Mouse (Mus musculus) neural tube, embryonic 15.5 days (tissue): ENCODE data around the gene Ten1. TPM values are rescaled to one million over a fixed set of nuclear protein-coding genes. Genes with fewer than 3 reads are reported as not detected.

Source experiments
- ATAC-seq: fragments of 200-750 bp; cut with Nextera tagmentation; 2 replicates; pipeline ENCODE4 v1.8.0; 2017; ENCODE audit warnings: mild to moderate bottlenecking, moderate TSS enrichment, moderate library complexity; ENCODE audit not compliant: low FRiP score
- H3K27ac ChIP-seq: fragments of 300-500 bp; sonication (generic); replicated peaks from 2 replicates; pipeline ENCODE4 v1.5.1; 2015; ENCODE audit warnings: mild to moderate bottlenecking, inconsistent platforms
- H3K27me3 ChIP-seq: fragments of 300-500 bp; sonication (generic); replicated peaks from 2 replicates; pipeline ENCODE4 v1.6.1; 2015; ENCODE audit warnings: inconsistent platforms
- H3K36me3 ChIP-seq: fragments of 300-500 bp; sonication (generic); 2 replicates; pipeline ENCODE4 v1.6.1; 2015; ENCODE audit warnings: inconsistent platforms
- H3K4me1 ChIP-seq: fragments of 300-500 bp; sonication (generic); 2 replicates; pipeline ENCODE4 v1.6.1; 2015; ENCODE audit warnings: inconsistent platforms
- H3K4me2 ChIP-seq: fragments of 300-500 bp; sonication (generic); 2 replicates; pipeline ENCODE4 v1.6.1; 2015; ENCODE audit warnings: inconsistent platforms, mild to moderate bottlenecking, moderate library complexity
- H3K4me3 ChIP-seq: fragments of 300-500 bp; sonication (generic); replicated peaks from 2 replicates; pipeline ENCODE4 v1.5.1; 2015; ENCODE audit warnings: mild to moderate bottlenecking, inconsistent platforms
- H3K9ac ChIP-seq: fragments of 300-500 bp; sonication (generic); replicated peaks from 2 replicates; pipeline ENCODE4 v1.6.1; 2015; ENCODE audit warnings: mild to moderate bottlenecking, inconsistent platforms
- H3K9me3 ChIP-seq: fragments of 300-500 bp; sonication (generic); replicated peaks from 2 replicates; pipeline ENCODE4 v1.6.1; 2016; ENCODE audit warnings: inconsistent platforms
- WGBS: fragments of 180-500 bp; shearing (Covaris S2); methylation state at CpG from one replicate; pipeline ENCODE4 v1.1.7; 2015; ENCODE audit warnings: mixed read lengths; 5-methylcytosine and 5-hydroxymethylcytosine counted together
- polyA plus RNA-seq: library from polyadenylated mRNA; unstranded; fragments of >200 nt; fragmentation: Nextera tagmentation; extraction: Ambion mirVana; gene quantifications from 2 replicates; pipeline ENCODE4 v1.2.1, GENCODE M21; 2015

The Ten1 gene
- polyA plus RNA-seq, 1 experiment from 2014 or later: 93.5 TPM

- Histone ChIP-seq H3K4me1 (no peaks in the 10 kb centered on the region), H3K27me3 (no peaks in the 10 kb centered on the region), H3K4me2 (no peak overlapping the region), H3K36me3 (peaks cover 80% of the 10 kb centered on the region), H3K9ac (no peak overlapping the region), H3K4me3 (no peak overlapping the region), H3K9me3 (no peaks in the 10 kb centered on the region), H3K27ac (no peak overlapping the region)
- no peak for ATAC-seq
- 93% methylated on average over 22 of the region's 22 CpGs for WGBS
Observed at GRCm38 (mm10) chr11:116174775-116175448, 23.7 kb upstream of the Ten1 start.

- Histone ChIP-seq H3K4me1 (no peaks in the 10 kb centered on the region), H3K9me3 (no peaks in the 10 kb centered on the region), H3K36me3 (peaks cover 91% of the 10 kb centered on the region), H3K27me3 (no peaks in the 10 kb centered on the region), H3K4me2 (no peak overlapping the region), H3K27ac (no peak overlapping the region), H3K9ac (no peak overlapping the region), H3K4me3 (no peak overlapping the region)
- ATAC-seq: no peak
- WGBS: 88% methylated on average over 7 of the region's 7 CpGs
Observed at GRCm38 (mm10) chr11:116176010-116176409, 22.6 kb upstream of the Ten1 start.

- 91% methylated on average over 20 of the region's 20 CpGs for WGBS
- no peaks in the 10 kb centered on the region for H3K27me3 ChIP-seq
- no peak overlapping the region for H3K27ac ChIP-seq
- no peak overlapping the region for H3K4me2 ChIP-seq
- H3K4me3 ChIP-seq: no peak overlapping the region
- ATAC-seq: no peak
- H3K9ac ChIP-seq: no peak overlapping the region
- H3K4me1 ChIP-seq: no peaks in the 10 kb centered on the region
- H3K9me3 ChIP-seq: no peaks in the 10 kb centered on the region
- H3K36me3 ChIP-seq: peaks cover 88% of the 10 kb centered on the region
Observed at GRCm38 (mm10) chr11:116178411-116179121, 20.1 kb upstream of the Ten1 start.

- WGBS: 80% methylated on average over 3 of the region's 3 CpGs
- no peak for ATAC-seq
- peak overlapping the region; percentile 48; the same call in 1 of the 2 replicates for H3K27ac ChIP-seq
- H3K27me3 ChIP-seq: no peaks in the 10 kb centered on the region
- no peak overlapping the region for H3K4me3 ChIP-seq
- no peak overlapping the region for H3K9ac ChIP-seq
- peaks cover 65% of the 10 kb centered on the region for H3K36me3 ChIP-seq
- H3K4me2 ChIP-seq: no peak overlapping the region
- H3K9me3 ChIP-seq: no peaks in the 10 kb centered on the region
- peaks cover 16% of the 10 kb centered on the region for H3K4me1 ChIP-seq
Observed at GRCm38 (mm10) chr11:116185836-116186235, 12.8 kb upstream of the Ten1 start.

GRCm38 (mm10) chr11:116186360-116186759, 12.3 kb upstream of the Ten1 start:
- Histone ChIP-seq H3K36me3 (peaks cover 68% of the 10 kb centered on the region), H3K9ac (no peak overlapping the region; the same call in 1 of the 2 replicates), H3K4me1 (peaks cover 16% of the 10 kb centered on the region), H3K9me3 (no peaks in the 10 kb centered on the region), H3K4me2 (no peak overlapping the region), H3K4me3 (no peak overlapping the region), H3K27ac (peak overlapping the region; percentile 48; the same call in 1 of the 2 replicates), H3K27me3 (no peaks in the 10 kb centered on the region)
- WGBS: 90% methylated on average over 11 of the region's 11 CpGs
- no peak for ATAC-seq

GRCm38 (mm10) chr11:116187226-116187930, 11.3 kb upstream of the Ten1 start:
- Histone ChIP-seq H3K4me1 (peaks cover 16% of the 10 kb centered on the region), H3K4me2 (no peak overlapping the region), H3K27me3 (no peaks in the 10 kb centered on the region), H3K27ac (peak overlapping the region; percentile 71), H3K36me3 (peaks cover 62% of the 10 kb centered on the region), H3K4me3 (no peak overlapping the region), H3K9ac (no peak overlapping the region), H3K9me3 (no peaks in the 10 kb centered on the region)
- 44% methylated on average over 11 of the region's 11 CpGs for WGBS
- no peak for ATAC-seq

GRCm38 (mm10) chr11:116194619-116195018, 4.0 kb upstream of the Ten1 start:
- 96% methylated on average over 8 of the region's 8 CpGs for WGBS
- peaks cover 25% of the 10 kb centered on the region for H3K36me3 ChIP-seq
- no peak overlapping the region for H3K4me2 ChIP-seq
- H3K9ac ChIP-seq: no peak overlapping the region
- peaks cover 39% of the 10 kb centered on the region for H3K4me1 ChIP-seq
- no peak for ATAC-seq
- no peaks in the 10 kb centered on the region for H3K9me3 ChIP-seq
- no peak overlapping the region for H3K4me3 ChIP-seq
- no peak overlapping the region for H3K27ac ChIP-seq
- H3K27me3 ChIP-seq: no peaks in the 10 kb centered on the region

- no peak overlapping the region for H3K4me3 ChIP-seq
- no peak overlapping the region for H3K9ac ChIP-seq
- no peaks in the 10 kb centered on the region for H3K9me3 ChIP-seq
- peaks cover 19% of the 10 kb centered on the region for H3K36me3 ChIP-seq
- 83% methylated on average over 5 of the region's 5 CpGs for WGBS
- H3K4me1 ChIP-seq: peaks cover 41% of the 10 kb centered on the region
- no peak for ATAC-seq
- no peaks in the 10 kb centered on the region for H3K27me3 ChIP-seq
- H3K4me2 ChIP-seq: no peak overlapping the region
- no peak overlapping the region for H3K27ac ChIP-seq
Observed at GRCm38 (mm10) chr11:116195252-116195651, 3.4 kb upstream of the Ten1 start.

GRCm38 (mm10) chr11:116196336-116196735, 2.3 kb upstream of the Ten1 start:
- Histone ChIP-seq H3K4me2 (no peak overlapping the region), H3K27me3 (no peaks in the 10 kb centered on the region), H3K9ac (no peak overlapping the region), H3K4me1 (peaks cover 41% of the 10 kb centered on the region), H3K36me3 (peaks cover 12% of the 10 kb centered on the region; the same call in 1 of the 2 replicates), H3K27ac (no peak overlapping the region), H3K9me3 (no peaks in the 10 kb centered on the region), H3K4me3 (no peak overlapping the region)
- no peak for ATAC-seq
- WGBS: 83% methylated on average over 3 of the region's 3 CpGs

GRCm38 (mm10) chr11:116196866-116197583, 1.6 kb upstream of the Ten1 start:
- 93% methylated on average over 18 of the region's 18 CpGs for WGBS
- Histone ChIP-seq H3K36me3 (0 out of 2 replicates have a peak, but pooled peaks cover 7% of the 10 kb centered on the region), H3K27ac (no peak overlapping the region), H3K27me3 (no peaks in the 10 kb centered on the region), H3K4me3 (0 out of 2 replicates have a peak overlapping the region, but pooled peaks have one; percentile 88), H3K9ac (no peak overlapping the region), H3K9me3 (no peaks in the 10 kb centered on the region), H3K4me2 (peak overlapping the region; percentile 61), H3K4me1 (peaks cover 41% of the 10 kb centered on the region)
- ATAC-seq: no peak

GRCm38 (mm10) chr11:116197584-116197906, 1.1 kb upstream of the Ten1 start:
- ATAC-seq: no peak
- peak overlapping the region; percentile 93; the same call in 1 of the 2 replicates for H3K9ac ChIP-seq
- H3K4me1 ChIP-seq: peaks cover 41% of the 10 kb centered on the region
- peak overlapping the region; percentile 61 for H3K4me2 ChIP-seq
- 0 out of 2 replicates have a peak, but pooled peaks cover 7% of the 10 kb centered on the region for H3K36me3 ChIP-seq
- no peaks in the 10 kb centered on the region for H3K27me3 ChIP-seq
- peak overlapping the region; percentile 88 for H3K4me3 ChIP-seq
- H3K27ac ChIP-seq: no peak overlapping the region
- no peaks in the 10 kb centered on the region for H3K9me3 ChIP-seq
- WGBS: 93% methylated on average over 6 of the region's 6 CpGs
